Mouse (Mus musculus) splenic B cell, adult 2 months (primary cell): ENCODE results near the gene Rcvrn.

Experiments used
- DNase-seq: peaks from one replicate; pipeline ENCODE4 v3.0.0-alpha.2; 2011; ENCODE audit warnings: low read depth, low spot score
- H3K27me3 ChIP-seq: 2 replicates; pipeline ENCODE4 v1.6.1; 2012; ENCODE audit warnings: mild to moderate bottlenecking, low read length, moderate library complexity, mixed read lengths; ENCODE audit not compliant: control insufficient read depth, poor library complexity, insufficient read depth, severe bottlenecking
- H3K36me3 ChIP-seq: 2 replicates; pipeline ENCODE4 v1.6.1; 2012; ENCODE audit warnings: mild to moderate bottlenecking, low read length, moderate library complexity, mixed read lengths; ENCODE audit not compliant: control insufficient read depth, poor library complexity, insufficient read depth, severe bottlenecking

The Rcvrn gene

GRCm38 (mm10) chr11:67715382-67715781, 20.3 kb downstream of the Rcvrn start:
- no peak for DNase-seq
- H3K27me3 ChIP-seq: no peaks in the 10 kb centered on the region
- H3K36me3 ChIP-seq: no peaks in the 10 kb centered on the region

- Histone ChIP-seq H3K27me3 (no peaks in the 10 kb centered on the region), H3K36me3 (no peaks in the 10 kb centered on the region)
- DNase-seq: no peak
These were observed 26.4 kb downstream of the Rcvrn start for GRCm38 (mm10) chr11:67721485-67721884.

GRCm38 (mm10) chr11:67722399-67723156, 27.5 kb downstream of the Rcvrn start:
- DNase-seq: no peak
- H3K36me3 ChIP-seq: no peaks in the 10 kb centered on the region

GRCm38 (mm10) chr11:67723231-67724013, 28.3 kb downstream of the Rcvrn start:
- no peak for DNase-seq

More at GRCm38 (mm10) chr11:67722399-67723156, 27.5 kb downstream of the Rcvrn start:
- no peaks in the 10 kb centered on the region for H3K27me3 ChIP-seq

GRCm38 (mm10) chr11:67727095-67727494, 32.0 kb downstream of the Rcvrn start:
- H3K27me3 ChIP-seq: no peaks in the 10 kb centered on the region
- H3K36me3 ChIP-seq: no peaks in the 10 kb centered on the region
- no peak for DNase-seq

More at GRCm38 (mm10) chr11:67723231-67724013, 28.3 kb downstream of the Rcvrn start:
- Histone ChIP-seq H3K36me3 (no peaks in the 10 kb centered on the region), H3K27me3 (no peaks in the 10 kb centered on the region)

GRCm38 (mm10) chr11:67728726-67729125, 33.6 kb downstream of the Rcvrn start:
- no peaks in the 10 kb centered on the region for H3K36me3 ChIP-seq
- no peak for DNase-seq
- no peaks in the 10 kb centered on the region for H3K27me3 ChIP-seq

- no peak for DNase-seq
- H3K36me3 ChIP-seq: no peaks in the 10 kb centered on the region
- no peaks in the 10 kb centered on the region for H3K27me3 ChIP-seq
These were observed 35.9 kb downstream of the Rcvrn start for GRCm38 (mm10) chr11:67731056-67731455.

GRCm38 (mm10) chr11:67733726-67734125, 38.6 kb downstream of the Rcvrn start:
- no peaks in the 10 kb centered on the region for H3K27me3 ChIP-seq
- DNase-seq: no peak
- no peaks in the 10 kb centered on the region for H3K36me3 ChIP-seq

- H3K27me3 ChIP-seq: no peaks in the 10 kb centered on the region
These were observed 39.5 kb downstream of the Rcvrn start for GRCm38 (mm10) chr11:67734597-67734996.

GRCm38 (mm10) chr11:67738345-67738744, 43.2 kb downstream of the Rcvrn start:
- H3K36me3 ChIP-seq: no peaks in the 10 kb centered on the region
- no peaks in the 10 kb centered on the region for H3K27me3 ChIP-seq
- DNase-seq: no peak

More at GRCm38 (mm10) chr11:67734597-67734996, 39.5 kb downstream of the Rcvrn start:
- no peaks in the 10 kb centered on the region for H3K36me3 ChIP-seq
- no peak for DNase-seq

- H3K36me3 ChIP-seq: no peaks in the 10 kb centered on the region
- DNase-seq: no peak
These were observed 43.8 kb downstream of the Rcvrn start for GRCm38 (mm10) chr11:67738846-67739490.

GRCm38 (mm10) chr11:67741569-67741968, 46.4 kb downstream of the Rcvrn start:
- no peaks in the 10 kb centered on the region for H3K27me3 ChIP-seq
- H3K36me3 ChIP-seq: no peaks in the 10 kb centered on the region
- no peak for DNase-seq

More at GRCm38 (mm10) chr11:67738846-67739490, 43.8 kb downstream of the Rcvrn start:
- no peaks in the 10 kb centered on the region for H3K27me3 ChIP-seq
